Mouse (Mus musculus): Measurements from ENCODE around the gene Tbc1d10a. TPM values are rescaled to one million over a fixed set of nuclear protein-coding genes. Genes with fewer than 3 reads are reported as not detected.

The Tbc1d10a gene
- polyA plus RNA-seq, 1 experiment: 18.8 TPM

DNA sequence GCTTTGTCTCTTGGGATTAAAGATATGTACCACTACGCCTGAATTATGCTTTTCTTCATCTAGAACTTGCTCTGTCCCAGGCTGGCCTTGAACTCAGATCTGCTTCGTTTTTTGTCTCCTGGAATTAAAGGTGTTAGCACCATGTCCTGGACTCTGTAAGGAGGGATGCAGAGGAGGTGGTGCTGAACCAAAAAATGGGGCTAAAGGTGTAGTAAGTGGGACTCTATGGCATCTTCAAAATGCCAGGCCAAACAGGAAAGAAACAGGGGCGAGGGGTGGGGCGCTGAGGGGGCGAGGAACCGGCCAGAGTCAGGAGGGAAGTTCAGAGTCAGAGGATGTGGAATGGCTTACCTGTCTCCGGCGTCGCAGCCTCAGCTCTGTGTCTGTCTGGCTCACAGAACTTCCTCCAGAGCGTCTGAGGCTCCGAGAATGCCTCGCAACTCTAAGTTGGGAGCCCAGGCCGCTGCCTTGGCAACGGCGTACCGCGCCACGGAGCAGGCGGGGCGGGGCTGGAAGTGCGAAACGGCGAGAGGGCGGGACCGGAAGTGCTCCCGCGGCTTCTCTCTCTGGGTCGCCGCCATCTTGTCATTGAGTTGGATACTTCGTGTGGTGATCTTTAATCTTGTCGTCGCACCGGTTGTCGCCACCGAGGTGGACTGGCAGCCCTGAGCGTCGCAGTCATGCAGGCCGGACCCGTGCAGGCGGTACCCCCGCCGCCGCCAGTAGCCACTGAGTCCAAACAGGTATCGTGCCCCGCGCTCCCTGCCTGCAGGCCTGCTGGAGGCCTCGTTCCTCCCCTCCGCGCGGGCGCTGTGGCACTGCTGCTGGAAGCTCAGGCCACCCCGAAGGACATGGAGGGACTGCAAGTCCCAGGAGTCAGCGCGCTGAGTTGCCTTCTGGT lies 26.5 kb upstream of the Tbc1d10a start, which contains the start of the genes Ccdc157 and Sf3a1:
Gene Ccdc157, minus strand, starts transcription at position 486 of the 901 bp plus-strand sequence.
Gene Sf3a1, plus strand, starts transcription at position 543 of the 901 bp plus-strand sequence.
- peak within 1 kb of the TSS; percentile 78 for H3K4me3 ChIP-seq

DNA sequence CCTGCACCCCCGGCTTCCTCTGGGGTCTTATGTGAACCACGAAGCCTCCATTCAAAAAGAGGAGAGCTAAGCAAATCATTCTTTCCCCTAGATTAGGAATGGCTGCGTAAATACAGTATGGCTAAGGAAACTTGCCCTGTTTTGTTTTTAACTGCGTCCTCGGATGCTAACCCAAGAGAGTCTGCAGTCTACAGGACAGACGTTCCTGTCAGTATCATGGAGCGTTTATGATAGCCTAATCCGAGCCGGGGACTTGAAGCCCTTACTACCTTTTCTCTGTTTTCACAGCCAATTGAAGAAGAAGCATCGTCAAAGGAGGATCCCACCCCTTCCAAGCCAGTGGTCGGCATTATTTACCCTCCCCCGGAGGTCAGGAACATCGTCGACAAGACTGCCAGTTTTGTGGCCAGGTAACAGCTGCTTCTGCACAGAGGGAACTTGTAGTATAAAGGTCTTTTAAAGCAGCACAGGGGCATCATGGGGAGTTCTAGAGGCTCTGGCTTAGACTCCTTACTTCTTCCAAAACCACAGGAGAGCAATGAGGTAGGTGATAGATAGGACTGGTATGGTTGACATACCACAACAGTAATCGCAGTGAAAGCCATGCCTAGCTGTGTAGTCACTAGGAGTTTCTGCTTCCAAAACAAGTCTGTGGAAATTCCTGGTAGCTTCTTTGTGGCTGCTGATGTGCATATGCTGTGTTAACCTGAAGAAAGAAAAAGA lies 25.7 kb upstream of the Tbc1d10a start:
- Histone ChIP-seq H3K4me2 (ENCODE audit: low read depth) (peak overlapping the region; percentile 95), H3K36me3 (ENCODE audit: control insufficient read depth, insufficient read depth) (peaks cover 20% of the 10 kb centered on the region), H3K79me2 (ENCODE audit: control insufficient read depth, insufficient read depth) (peaks cover 55% of the 10 kb centered on the region), H3K27me3 (ENCODE audit: control insufficient read depth, insufficient read depth, insufficient read length) (no peaks in the 10 kb centered on the region), H3ac (ENCODE audit: control insufficient read depth, insufficient read length) (peak overlapping the region; percentile 66), H3K4me3 (peak overlapping the region; percentile 78)
- TF ChIP-seq MYOG (IDR thresholded peaks at IDR 0.05; ENCODE audit: control insufficient read depth in 1 of 3, insufficient read depth in 1 of 3, insufficient read length in 2 of 3, low read depth in 2 of 3): no peak

More for the DNA sequence above, 26.5 kb upstream of the Tbc1d10a start, which contains the start of the genes Ccdc157 and Sf3a1:
- H3K36me3 ChIP-seq (ENCODE audit: control insufficient read depth, insufficient read depth): peaks cover 13% of the 10 kb centered on the region
- H3ac ChIP-seq (ENCODE audit: control insufficient read depth, insufficient read length): peak within 1 kb of the TSS; percentile 66
- H3K27me3 ChIP-seq (ENCODE audit: control insufficient read depth, insufficient read depth, insufficient read length): no peaks in the 10 kb centered on the region
- peak within 1 kb of the TSS; percentile 95 for H3K4me2 ChIP-seq (ENCODE audit: low read depth)
- peaks cover 47% of the 10 kb centered on the region for H3K79me2 ChIP-seq (ENCODE audit: control insufficient read depth, insufficient read depth)
- TF ChIP-seq TCF12 (IDR thresholded peaks at IDR 0.05; ENCODE audit: insufficient read depth, poor library complexity, severe bottlenecking) (no peak), SRF (IDR thresholded peaks at IDR 0.05; ENCODE audit: control insufficient read depth, insufficient read length, low read depth) (no peak), MYOG (IDR thresholded peaks at IDR 0.05; ENCODE audit: control insufficient read depth in 1 of 3, insufficient read depth in 1 of 3, insufficient read length in 2 of 3, low read depth in 2 of 3) (peak in 1 of 3 experiments; percentile 5), USF1 (IDR thresholded peaks at IDR 0.05; ENCODE audit: low read depth) (no peak), CEBPB (IDR thresholded peaks at IDR 0.05; ENCODE audit: insufficient read depth, poor library complexity, severe bottlenecking) (no peak), POLR2AphosphoS2 (IDR thresholded peaks at IDR 0.05; ENCODE audit: insufficient read length, low read depth) (peak; percentile 59), MYOD1 (IDR thresholded peaks at IDR 0.05; ENCODE audit: control insufficient read depth in 1 of 3, insufficient read length in 2 of 3, low read depth in 2 of 3) (peak in 1 of 3 experiments; percentile 33), TCF3 (IDR thresholded peaks at IDR 0.05; ENCODE audit: insufficient read length, low read depth) (no peak), REST (IDR thresholded peaks at IDR 0.05; ENCODE audit: insufficient read depth, insufficient read length) (no peak), POLR2A (IDR thresholded peaks at IDR 0.05; ENCODE audit: insufficient read length, low read depth) (peak; percentile 61), MAX (IDR thresholded peaks at IDR 0.05; ENCODE audit: low read depth) (no peak), E2F4 (IDR thresholded peaks at IDR 0.05; ENCODE audit: insufficient read depth) (peak; percentile 25)

GRCm38 (mm10) chr11:4164701-4165100 lies 21.9 kb upstream of the Tbc1d10a start:
- Histone ChIP-seq H3K27me3 (ENCODE audit: control insufficient read depth, insufficient read depth, insufficient read length) (no peaks in the 10 kb centered on the region), H3K4me3 (no peak overlapping the region), H3ac (ENCODE audit: control insufficient read depth, insufficient read length) (no peak overlapping the region), H3K4me2 (ENCODE audit: low read depth) (no peak overlapping the region), H3K36me3 (ENCODE audit: control insufficient read depth, insufficient read depth) (peaks cover 47% of the 10 kb centered on the region), H3K79me2 (ENCODE audit: control insufficient read depth, insufficient read depth) (peaks cover 62% of the 10 kb centered on the region)
- TF ChIP-seq TCF3 (IDR thresholded peaks at IDR 0.05; ENCODE audit: insufficient read length, low read depth) (no peak), USF1 (IDR thresholded peaks at IDR 0.05; ENCODE audit: low read depth) (no peak), REST (IDR thresholded peaks at IDR 0.05; ENCODE audit: insufficient read depth, insufficient read length) (no peak), MYOG (IDR thresholded peaks at IDR 0.05; ENCODE audit: control insufficient read depth in 1 of 3, insufficient read depth in 1 of 3, insufficient read length in 2 of 3, low read depth in 2 of 3) (no peak), POLR2AphosphoS2 (IDR thresholded peaks at IDR 0.05; ENCODE audit: insufficient read length, low read depth) (no peak), E2F4 (IDR thresholded peaks at IDR 0.05; ENCODE audit: insufficient read depth) (no peak), TCF12 (IDR thresholded peaks at IDR 0.05; ENCODE audit: insufficient read depth, poor library complexity, severe bottlenecking) (no peak), CEBPB (IDR thresholded peaks at IDR 0.05; ENCODE audit: insufficient read depth, poor library complexity, severe bottlenecking) (no peak), SRF (IDR thresholded peaks at IDR 0.05; ENCODE audit: control insufficient read depth, insufficient read length, low read depth) (no peak), POLR2A (IDR thresholded peaks at IDR 0.05; ENCODE audit: insufficient read length, low read depth) (no peak), MAX (IDR thresholded peaks at IDR 0.05; ENCODE audit: low read depth) (no peak), MYOD1 (IDR thresholded peaks at IDR 0.05; ENCODE audit: control insufficient read depth in 1 of 3, insufficient read length in 2 of 3, low read depth in 2 of 3) (no peak)

DNA sequence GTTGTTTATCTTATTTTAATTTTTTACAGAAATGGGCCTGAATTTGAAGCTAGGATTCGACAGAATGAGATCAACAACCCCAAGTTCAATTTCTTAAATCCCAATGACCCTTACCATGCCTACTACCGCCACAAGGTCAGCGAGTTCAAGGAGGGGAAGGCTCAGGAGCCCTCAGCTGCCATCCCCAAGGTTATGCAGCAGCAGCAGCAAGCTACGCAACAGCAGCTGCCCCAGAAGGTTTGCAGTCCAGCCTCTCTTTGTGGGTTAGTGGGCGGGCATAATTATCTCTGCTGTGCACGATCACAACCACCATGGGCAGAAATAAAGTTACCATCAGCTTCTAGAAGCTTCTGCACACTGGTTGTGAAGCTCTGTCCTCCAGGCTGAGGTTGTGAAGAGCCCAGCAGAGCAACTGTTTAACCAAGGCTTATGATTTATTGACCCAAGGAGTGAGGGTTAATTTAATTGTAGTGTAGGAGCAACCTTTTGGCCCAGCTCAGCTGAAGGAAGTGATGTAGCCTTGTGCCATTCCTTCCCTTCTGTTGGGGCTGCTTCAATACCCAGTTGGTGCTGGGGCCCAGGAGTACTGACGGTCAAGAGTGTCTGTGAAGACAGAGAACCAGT lies 20.0 kb upstream of the Tbc1d10a start:
- H3K4me2 ChIP-seq (ENCODE audit: low read depth): no peak overlapping the region
- H3ac ChIP-seq (ENCODE audit: control insufficient read depth, insufficient read length): no peak overlapping the region
- TF ChIP-seq E2F4 (IDR thresholded peaks at IDR 0.05; ENCODE audit: insufficient read depth): no peak
- no peak for TF ChIP-seq CEBPB (IDR thresholded peaks at IDR 0.05; ENCODE audit: insufficient read depth, poor library complexity, severe bottlenecking)
- peak in 2 of 3 experiments; percentile 34 to 79 for TF ChIP-seq MYOG (IDR thresholded peaks at IDR 0.05; ENCODE audit: control insufficient read depth in 1 of 3, insufficient read depth in 1 of 3, insufficient read length in 2 of 3, low read depth in 2 of 3)
- TF ChIP-seq USF1 (IDR thresholded peaks at IDR 0.05; ENCODE audit: low read depth): no peak
- TF ChIP-seq MYOD1 (IDR thresholded peaks at IDR 0.05; ENCODE audit: control insufficient read depth in 1 of 3, insufficient read length in 2 of 3, low read depth in 2 of 3): peak in 1 of 3 experiments; percentile 57
- H3K36me3 ChIP-seq (ENCODE audit: control insufficient read depth, insufficient read depth): peaks cover 65% of the 10 kb centered on the region
- H3K4me3 ChIP-seq: no peak overlapping the region
- no peaks in the 10 kb centered on the region for H3K27me3 ChIP-seq (ENCODE audit: control insufficient read depth, insufficient read depth, insufficient read length)
- peaks cover 50% of the 10 kb centered on the region for H3K79me2 ChIP-seq (ENCODE audit: control insufficient read depth, insufficient read depth)

Data from myocyte (in vitro differentiated cells).